Mouse (Mus musculus) heart, embryonic 14.5 days (tissue): ENCODE data around the gene Hlcs. TPM values are rescaled to one million over a fixed set of nuclear protein-coding genes. Genes with fewer than 3 reads are reported as not detected.
A peak's percentile ranks its signal among the peaks of the same experiment; 100 is the strongest.

Experiments used
- ATAC-seq: fragments of 200-750 bp; cut with Nextera tagmentation; 2 replicates; pipeline ENCODE4 v1.8.0; 2017; ENCODE audit warnings: low read depth, moderate TSS enrichment; ENCODE audit not compliant: insufficient number of reproducible peaks, insufficient read depth, low FRiP score
- H3K27ac ChIP-seq, 2 experiments: fragments of 200-500 bp in 1 of 2; fragments of 300-500 bp in 1 of 2; sonication (generic) in 1 of 2; replicated peaks in 1 of 2; 2 replicates each; pipeline ENCODE4 v1.5.1; 2012 to 2014; ENCODE audit warnings: low read depth in 2 of 2, low read length in 2 of 2, control low read depth in 1 of 2, mild to moderate bottlenecking in 1 of 2, mixed read lengths in 1 of 2; ENCODE audit not compliant: control insufficient read depth in 1 of 2, insufficient read depth in 1 of 2
- H3K27me3 ChIP-seq: fragments of 300-500 bp; sonication (generic); 2 replicates; pipeline ENCODE4 v1.6.1; 2014; ENCODE audit warnings: mild to moderate bottlenecking, low read length, control low read depth; ENCODE audit not compliant: control insufficient read depth, insufficient read depth
- H3K36me3 ChIP-seq: fragments of 300-500 bp; sonication (generic); 2 replicates; pipeline ENCODE4 v1.6.1; 2014; ENCODE audit warnings: mild to moderate bottlenecking, control low read depth, low read length, mixed read lengths; ENCODE audit not compliant: control insufficient read depth, insufficient read depth
- H3K4me1 ChIP-seq, 2 experiments: fragments of 200-500 bp in 1 of 2; fragments of 300-500 bp in 1 of 2; sonication (generic) in 1 of 2; 2 replicates each; pipeline ENCODE4 v1.6.1; 2012 to 2014; ENCODE audit warnings: low read length in 2 of 2, control low read depth in 1 of 2, mixed read lengths in 1 of 2; ENCODE audit not compliant: control insufficient read depth in 2 of 2, insufficient read depth in 2 of 2
- H3K4me2 ChIP-seq: fragments of 300-500 bp; sonication (generic); 2 replicates; pipeline ENCODE4 v1.6.1; 2014; ENCODE audit warnings: mild to moderate bottlenecking, low read length
- H3K4me3 ChIP-seq, 2 experiments: fragments of 200-500 bp in 1 of 2; fragments of 300-500 bp in 1 of 2; sonication (generic) in 1 of 2; 2 replicates each; pipeline ENCODE4 v1.5.1; 2012 to 2014; ENCODE audit warnings: low read length in 2 of 2, mild to moderate bottlenecking in 2 of 2, control low read depth in 1 of 2, low read depth in 1 of 2, moderate library complexity in 1 of 2; ENCODE audit not compliant: control insufficient read depth in 1 of 2, insufficient read depth in 1 of 2
- H3K9ac ChIP-seq: fragments of 300-500 bp; sonication (generic); 2 replicates; pipeline ENCODE4 v1.6.1; 2014; ENCODE audit warnings: mild to moderate bottlenecking, low read length
- H3K9me3 ChIP-seq: fragments of 300-500 bp; sonication (generic); 2 replicates; pipeline ENCODE4 v1.6.1; 2016; ENCODE audit warnings: low read length, control low read depth; ENCODE audit not compliant: control insufficient read depth
- WGBS: fragments of 180-500 bp; shearing (Covaris S2); extraction: QIAGEN DNeasy Blood & Tissue Kit; methylation state at CpG from one replicate; pipeline ENCODE4 v1.1.7; 2014; 5-methylcytosine and 5-hydroxymethylcytosine counted together
- polyA plus RNA-seq: library from polyadenylated mRNA; unstranded; fragments of >200 nt; fragmentation: Nextera tagmentation; extraction: Ambion mirVana; gene quantifications from 2 replicates; pipeline ENCODE4 v1.2.1, GENCODE M21; 2014

Hlcs gene
- polyA plus RNA-seq, 1 experiment from 2014 or later, result 8.1 TPM

DNA sequence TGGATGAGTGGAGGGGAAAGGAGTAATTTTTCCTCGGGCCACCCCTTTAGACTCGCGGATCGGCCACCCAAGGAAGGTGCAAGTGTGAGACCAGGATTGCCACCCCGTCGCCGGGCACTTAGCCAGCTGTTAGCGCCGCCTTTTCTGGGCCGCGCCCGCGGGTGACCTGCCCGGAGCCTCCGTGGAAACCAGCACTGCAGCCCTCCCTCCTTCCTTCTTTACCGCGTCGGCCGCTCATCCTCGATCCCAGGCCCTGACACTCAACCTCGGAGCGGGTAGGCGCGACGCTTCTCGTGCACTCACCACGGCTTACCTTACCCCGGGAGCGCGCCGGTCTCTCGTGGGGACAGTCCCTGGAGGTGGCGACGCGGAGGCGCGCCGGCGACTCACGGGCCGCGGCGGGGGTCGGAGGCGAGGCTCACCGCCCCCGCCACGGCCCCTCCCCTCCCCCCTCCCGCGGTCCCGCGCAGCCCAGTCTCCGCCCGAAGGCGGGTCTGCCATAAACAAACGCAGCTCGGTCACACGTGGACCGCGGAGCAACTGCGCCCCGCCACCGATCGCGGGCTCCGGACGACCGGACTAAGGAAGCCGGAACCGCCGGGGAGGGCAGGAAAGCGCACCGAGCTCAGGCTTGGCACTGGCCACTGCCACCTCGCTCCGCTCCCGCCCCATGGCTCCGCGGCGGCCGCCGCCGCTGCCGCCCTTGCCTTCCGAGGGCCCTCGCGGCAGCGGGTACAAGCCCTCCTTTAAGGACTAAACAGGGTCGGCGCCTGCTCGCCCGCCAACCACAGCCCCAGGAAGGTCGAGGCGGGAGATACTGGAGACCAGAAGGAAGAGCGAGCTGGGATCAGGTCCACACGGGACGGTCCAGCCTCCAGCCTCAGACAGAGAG is 228.4 kb downstream of the Hlcs start, which contains the start of gene Sim2:
Sim2 (plus strand) TSS at position 221 of the 892 bp plus-strand sequence.
- H3K9me3 ChIP-seq, result no peaks in the 10 kb centered on the region
- H3K27ac ChIP-seq, result no peak within 1 kb of the TSS
- no peaks in the 10 kb centered on the region for H3K36me3 ChIP-seq
- under 1% methylated on average over 72 of the region's 96 CpGs for WGBS
- 0 out of 2 replicates have a peak within 1 kb of the TSS, but pooled peaks have one; percentile 21 for H3K9ac ChIP-seq
- H3K4me2 ChIP-seq, result peak within 1 kb of the TSS; percentile 80
- H3K27me3 ChIP-seq, result peaks cover 96% of the 10 kb centered on the region
- peak within 1 kb of the TSS; percentile 33 to 47 for H3K4me3 ChIP-seq
- no peak for ATAC-seq
- H3K4me1 ChIP-seq, result peaks cover 4 to 23% of the 10 kb centered on the region in 2 experiments; a peak in 3 of 4 replicates

DNA sequence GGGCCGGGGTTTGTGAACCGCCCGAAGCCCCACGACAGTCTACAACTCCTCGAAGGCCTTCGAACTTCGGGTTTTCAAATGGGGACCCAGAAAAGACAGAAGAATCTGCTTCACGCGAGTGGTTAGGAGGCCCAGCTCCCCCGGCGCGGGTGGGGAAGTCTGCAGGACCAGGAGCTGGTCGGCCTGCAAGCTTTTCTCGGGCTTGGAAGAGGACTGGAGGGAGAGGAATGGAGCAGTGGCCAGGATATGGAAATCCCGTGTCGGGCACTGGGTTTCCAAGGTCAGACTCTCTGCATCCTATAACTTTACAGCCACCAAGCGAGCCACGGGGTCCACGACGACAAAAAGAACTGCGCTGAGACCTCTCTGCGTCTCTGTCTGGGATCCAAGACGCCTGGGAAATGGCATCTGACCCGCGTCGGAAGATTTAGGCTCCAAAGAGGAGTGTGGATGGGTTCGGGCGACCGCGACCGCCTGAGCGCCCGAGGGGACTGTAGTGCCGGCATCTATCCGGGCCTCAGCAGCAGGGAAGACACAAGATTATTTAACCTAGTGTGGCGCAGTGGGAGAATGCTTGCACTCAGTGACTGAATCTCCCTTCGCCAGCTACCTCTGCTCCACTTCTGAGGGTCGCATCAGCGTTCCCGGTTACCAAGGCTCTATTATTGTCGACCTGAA is 229.4 kb downstream of the Hlcs start:
- Histone ChIP-seq H3K4me2 (0 out of 2 replicates have a peak overlapping the region, but pooled peaks have one; percentile 80), H3K27me3 (peaks cover 96% of the 10 kb centered on the region), H3K4me3 (peak overlapping the region in 1 of 2 experiments; percentile 7; a peak in 2 of 4 replicates), H3K9me3 (no peaks in the 10 kb centered on the region), H3K27ac (no peak overlapping the region), H3K4me1 (peaks cover 4 to 22% of the 10 kb centered on the region in 2 experiments; a peak in 3 of 4 replicates), H3K36me3 (no peaks in the 10 kb centered on the region), H3K9ac (no peak overlapping the region)
- 1% methylated on average over 41 of the region's 41 CpGs for WGBS
- no peak for ATAC-seq

DNA sequence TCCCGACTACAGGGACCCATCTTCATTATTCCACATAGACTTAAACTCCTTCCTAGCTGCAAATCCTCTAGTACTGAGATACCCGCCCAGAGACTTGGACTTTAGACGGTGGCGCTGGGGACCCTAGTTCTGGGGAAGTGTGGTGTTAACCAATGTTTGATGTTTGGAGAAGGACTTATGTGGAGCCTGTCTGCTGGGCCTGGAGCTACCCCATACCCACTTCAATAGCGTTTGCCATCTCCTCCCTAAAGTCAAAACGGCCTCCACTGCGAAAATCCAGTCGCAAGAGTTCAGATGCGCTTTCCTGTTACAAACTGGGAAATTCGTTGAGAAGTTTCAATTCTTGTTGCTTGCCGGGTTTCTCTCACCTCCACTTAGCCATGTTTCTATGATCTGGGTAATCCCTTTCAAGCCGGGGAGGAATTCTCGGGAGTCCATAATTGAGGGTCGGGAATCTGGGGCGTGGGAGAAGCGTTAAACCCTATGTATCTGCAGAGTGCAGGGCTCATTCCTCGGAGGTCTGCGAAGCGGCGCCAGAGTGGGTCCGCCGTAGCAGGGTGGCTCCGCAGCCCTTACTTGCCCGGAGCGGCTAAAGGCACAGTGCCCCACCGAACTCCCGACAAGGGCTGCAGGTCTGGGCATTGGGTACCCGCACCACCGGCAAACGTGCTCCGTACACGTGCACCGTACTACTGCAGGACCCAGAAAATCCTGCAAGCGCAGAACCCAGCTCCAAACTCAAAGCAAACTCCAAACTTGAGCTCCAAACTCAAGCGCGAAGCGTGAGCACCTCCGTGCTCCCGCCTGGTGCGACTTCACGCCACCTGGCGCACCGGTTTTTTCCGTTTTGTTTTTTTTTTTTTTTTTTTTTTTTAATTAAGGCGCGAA is 230.2 kb downstream of the Hlcs start:
- no peaks in the 10 kb centered on the region for H3K9me3 ChIP-seq
- no peak overlapping the region for H3K27ac ChIP-seq
- H3K9ac ChIP-seq, result no peak overlapping the region
- peaks cover 95% of the 10 kb centered on the region for H3K27me3 ChIP-seq
- WGBS, result 2% methylated on average over 46 of the region's 46 CpGs
- H3K36me3 ChIP-seq, result no peaks in the 10 kb centered on the region
- no peak for ATAC-seq
- peak overlapping the region in 1 of 2 experiments; percentile 7; a peak in 1 of 4 replicates for H3K4me3 ChIP-seq
- H3K4me1 ChIP-seq, result peaks cover 4 to 18% of the 10 kb centered on the region in 2 experiments; a peak in 3 of 4 replicates
- H3K4me2 ChIP-seq, result no peak overlapping the region

DNA sequence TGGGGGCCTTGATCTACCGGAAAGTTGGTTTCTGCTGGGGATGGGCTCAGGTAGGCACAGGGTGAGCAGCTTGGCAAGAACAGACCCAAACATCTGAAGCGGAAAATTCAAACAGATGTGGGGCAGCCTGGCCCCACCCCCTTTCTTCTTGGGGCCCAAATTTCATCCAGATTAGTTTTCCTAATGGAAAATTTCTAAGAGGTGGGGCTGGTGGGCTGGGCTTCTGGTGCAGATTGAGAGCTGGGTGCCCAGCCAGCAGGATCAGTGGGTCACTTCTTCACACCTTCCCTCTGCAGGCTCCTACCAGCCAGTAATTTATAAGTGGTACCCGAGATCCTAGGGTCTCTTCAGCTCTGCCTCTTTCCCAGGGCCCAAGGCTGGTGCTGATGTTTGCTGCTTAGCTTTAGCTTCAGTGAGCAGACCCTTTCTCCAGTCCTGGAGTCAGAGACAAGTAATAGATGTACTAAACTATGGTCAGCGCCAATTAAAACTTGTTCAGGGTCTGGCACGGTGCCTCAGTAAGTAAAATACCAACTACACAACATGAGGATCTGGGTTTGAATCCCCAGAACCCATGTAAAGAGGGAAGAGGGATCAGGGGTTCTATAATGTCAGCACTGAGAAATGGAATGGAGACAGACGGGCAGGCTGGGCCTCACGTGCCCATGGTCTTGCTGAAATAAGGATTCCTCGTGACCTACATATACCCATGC is 231.2 kb downstream of the Hlcs start:
- Histone ChIP-seq H3K27me3 (peaks cover 95% of the 10 kb centered on the region), H3K27ac (no peak overlapping the region), H3K36me3 (no peaks in the 10 kb centered on the region), H3K4me1 (peaks cover 4 to 16% of the 10 kb centered on the region in 2 experiments; a peak in 3 of 4 replicates), H3K4me2 (no peak overlapping the region), H3K9me3 (no peaks in the 10 kb centered on the region), H3K4me3 (no peak overlapping the region), H3K9ac (no peak overlapping the region)
- ATAC-seq, result no peak
- 9% methylated on average over 8 of the region's 8 CpGs for WGBS

DNA sequence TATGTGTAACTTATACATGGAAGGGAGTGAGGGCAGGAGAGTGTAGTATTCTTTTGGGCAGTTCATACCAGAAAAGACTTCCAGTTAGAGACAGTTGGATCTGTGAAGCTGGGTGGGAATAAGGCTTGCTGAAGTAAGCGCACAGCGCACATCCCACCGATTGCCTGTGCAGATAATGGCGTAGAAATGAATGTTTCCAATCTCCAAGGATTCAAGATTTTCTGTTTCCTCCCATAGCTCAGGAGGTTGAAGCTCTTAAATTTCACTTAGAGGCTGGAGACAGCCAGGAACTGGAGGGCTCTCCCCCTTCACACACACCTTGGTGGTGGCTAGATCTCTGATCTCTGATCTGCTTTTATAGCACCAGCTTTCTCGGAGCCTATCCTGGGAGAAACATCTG is 231.8 kb downstream of the Hlcs start:
- H3K27ac ChIP-seq, result no peak overlapping the region

DNA sequence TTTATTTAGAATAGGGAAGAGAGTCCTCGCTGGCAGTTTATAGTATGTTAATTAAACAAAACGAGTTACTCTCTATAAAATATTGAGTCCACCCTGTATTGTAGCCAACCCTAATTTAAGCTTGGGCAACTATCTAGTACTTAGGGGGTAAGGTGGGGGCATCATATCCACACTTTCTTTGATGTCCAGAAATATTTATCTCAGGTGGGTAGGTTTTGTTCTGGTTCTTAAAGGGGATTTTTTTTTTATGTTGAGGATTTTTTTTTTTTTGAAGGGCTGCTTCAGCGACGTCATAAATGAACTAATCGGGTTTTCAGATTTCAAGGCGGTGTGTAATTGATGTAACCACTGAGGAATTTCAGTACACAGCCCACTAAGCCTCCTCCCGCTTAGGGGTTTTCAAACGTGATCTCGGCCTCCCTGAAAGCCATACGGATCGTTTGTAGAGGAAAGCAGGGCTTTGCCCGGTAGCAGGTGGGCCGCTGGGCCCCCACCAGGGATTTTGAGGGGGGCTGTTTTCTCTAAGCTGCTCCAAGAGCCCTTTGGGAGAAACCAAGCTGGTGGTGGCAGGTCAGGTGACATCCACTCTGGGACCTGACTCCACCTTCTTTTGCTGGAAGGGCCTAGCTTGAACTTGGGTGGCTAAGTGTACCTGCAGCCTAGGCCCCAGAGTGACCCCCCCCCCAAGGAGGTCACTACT is 233.4 kb downstream of the Hlcs start:
- Histone ChIP-seq H3K36me3 (no peaks in the 10 kb centered on the region), H3K9me3 (no peaks in the 10 kb centered on the region), H3K4me1 (peaks cover 0 to 6% of the 10 kb centered on the region in 2 experiments; a peak in 3 of 4 replicates), H3K27ac (no peak overlapping the region), H3K4me3 (no peak overlapping the region), H3K4me2 (no peak overlapping the region), H3K9ac (no peak overlapping the region), H3K27me3 (peaks cover 96% of the 10 kb centered on the region)
- 2% methylated on average over 13 of the region's 13 CpGs for WGBS
- ATAC-seq, result no peak

More for the DNA sequence above, 231.8 kb downstream of the Hlcs start:
- ATAC-seq, result no peak
- H3K4me2 ChIP-seq, result no peak overlapping the region
- H3K27me3 ChIP-seq, result peaks cover 95% of the 10 kb centered on the region
- WGBS, result 25% methylated on average over 5 of the region's 5 CpGs
- no peaks in the 10 kb centered on the region for H3K9me3 ChIP-seq
- H3K4me1 ChIP-seq, result peaks cover 4 to 12% of the 10 kb centered on the region in 2 experiments; a peak in 3 of 4 replicates
- H3K36me3 ChIP-seq, result no peaks in the 10 kb centered on the region
- no peak overlapping the region for H3K4me3 ChIP-seq
- no peak overlapping the region for H3K9ac ChIP-seq
